Mouse (Mus musculus): Measurements from ENCODE around the gene Abl1.
A peak's percentile ranks its signal among the peaks of the same experiment; 100 is the strongest.

Abl1 gene

GRCm38 (mm10) chr2:31826094-31827085 is 138.2 kb downstream of the Abl1 start:
- no peak for DNase-seq (ENCODE audit: low spot score)

- peak; percentile 71 for DNase-seq (ENCODE audit: low spot score)
Observed at GRCm38 (mm10) chr2:31827877-31828276, 139.7 kb downstream of the Abl1 start.

GRCm38 (mm10) chr2:31828311-31828825 is 140.2 kb downstream of the Abl1 start:
- no peak for DNase-seq (ENCODE audit: low spot score)

- DNase-seq (ENCODE audit: low spot score), result no peak
Observed at GRCm38 (mm10) chr2:31836091-31836490, 147.9 kb downstream of the Abl1 start.

- no peak for DNase-seq (ENCODE audit: low spot score)
Observed at GRCm38 (mm10) chr2:31836985-31837384, 148.8 kb downstream of the Abl1 start.

- no peak for DNase-seq (ENCODE audit: low spot score)
Observed at GRCm38 (mm10) chr2:31838868-31839267, 150.7 kb downstream of the Abl1 start.

- DNase-seq (ENCODE audit: low spot score), result no peak
Observed at GRCm38 (mm10) chr2:31844729-31845136, 156.6 kb downstream of the Abl1 start.

GRCm38 (mm10) chr2:31845512-31845895 is 157.3 kb downstream of the Abl1 start:
- no peak for DNase-seq (ENCODE audit: low spot score)

GRCm38 (mm10) chr2:31845896-31846691 is 157.9 kb downstream of the Abl1 start, which contains the start of gene Fibcd1:
TSS of gene Fibcd1 (minus strand) at chr2:31846005.
- peak; percentile 59 for DNase-seq (ENCODE audit: low spot score)

GRCm38 (mm10) chr2:31846692-31847660 is 158.8 kb downstream of the Abl1 start:
- no peak for DNase-seq (ENCODE audit: low spot score)

- DNase-seq (ENCODE audit: low spot score), result no peak
Observed at GRCm38 (mm10) chr2:31847908-31848307, 159.7 kb downstream of the Abl1 start.

GRCm38 (mm10) chr2:31850141-31850540 is 162.0 kb downstream of the Abl1 start:
- no peak for DNase-seq (ENCODE audit: low spot score)

Measured in testis, postnatal 10 days (tissue).